Mouse (Mus musculus) limb, embryonic 14.5 days (tissue): ENCODE data around the gene Gpd1l. TPM values are rescaled to one million over a fixed set of nuclear protein-coding genes. Genes with fewer than 3 reads are reported as not detected.
A peak's percentile ranks its signal among the peaks of the same experiment; 100 is the strongest.

Source experiments
- ATAC-seq: fragments of 200-750 bp; cut with Nextera tagmentation; 2 replicates; pipeline ENCODE4 v1.8.0; 2017; ENCODE audit warnings: low read depth, moderate number of reproducible peaks, moderate TSS enrichment; ENCODE audit not compliant: low FRiP score
- DNase-seq: peaks from one replicate; pipeline ENCODE4 v3.0.0-alpha.2; 2015; ENCODE audit warnings: low spot score
- H3K27ac ChIP-seq: fragments of 300-500 bp; sonication (generic); replicated peaks from 2 replicates; pipeline ENCODE4 v1.5.1; 2014; ENCODE audit warnings: low read depth, mild to moderate bottlenecking, low read length, moderate library complexity, mixed read lengths
- H3K27me3 ChIP-seq: fragments of 300-500 bp; sonication (generic); 2 replicates; pipeline ENCODE4 v1.6.1; 2014; ENCODE audit warnings: low read length, mixed read lengths; ENCODE audit not compliant: control insufficient read depth, insufficient read depth
- H3K36me3 ChIP-seq: fragments of 300-500 bp; sonication (generic); 2 replicates; pipeline ENCODE4 v1.6.1; 2014; ENCODE audit warnings: mild to moderate bottlenecking, low read length, moderate library complexity, mixed read lengths; ENCODE audit not compliant: control insufficient read depth, insufficient read depth
- H3K4me1 ChIP-seq: fragments of 300-500 bp; sonication (generic); 2 replicates; pipeline ENCODE4 v1.6.1; 2014; ENCODE audit warnings: antibody characterized with exemption, low read length, mixed read lengths; ENCODE audit not compliant: control insufficient read depth, insufficient read depth
- H3K4me2 ChIP-seq: fragments of 300-500 bp; sonication (generic); replicated peaks from 2 replicates; pipeline ENCODE4 v1.6.1; 2014; ENCODE audit warnings: low read depth, mild to moderate bottlenecking, low read length, moderate library complexity; ENCODE audit not compliant: severe bottlenecking
- H3K4me3 ChIP-seq: fragments of 300-500 bp; sonication (generic); replicated peaks from 2 replicates; pipeline ENCODE4 v1.5.1; 2014; ENCODE audit warnings: low read length
- H3K9ac ChIP-seq: fragments of 300-500 bp; sonication (generic); 2 replicates; pipeline ENCODE4 v1.6.1; 2014; ENCODE audit warnings: mild to moderate bottlenecking, low read depth, low read length, moderate library complexity; ENCODE audit not compliant: severe bottlenecking
- H3K9me3 ChIP-seq: fragments of 300-500 bp; sonication (generic); 2 replicates; pipeline ENCODE4 v1.6.1; 2016; ENCODE audit warnings: low read length; ENCODE audit not compliant: control insufficient read depth
- POLR2A ChIP-seq: fragments of 200-500 bp; IDR thresholded peaks from 2 replicates; pipeline ENCODE4 v1.8.0; 2012; ENCODE audit warnings: inconsistent platforms, mild to moderate bottlenecking, moderate library complexity, borderline replicate concordance; ENCODE audit not compliant: insufficient read depth, insufficient read length; ENCODE audit errors: extremely low read depth
- WGBS: fragments of 180-500 bp; shearing (Covaris S2); extraction: QIAGEN DNeasy Blood & Tissue Kit; methylation state at CpG from one replicate; pipeline ENCODE4 v1.1.7; 2014; 5-methylcytosine and 5-hydroxymethylcytosine counted together
- polyA plus RNA-seq, 2 experiments: library from polyadenylated mRNA; depleted of rRNA in 1 of 2; stranded (reverse) in 1 of 2; unstranded in 1 of 2; fragments of >200 nt; fragmentation: Nextera tagmentation in 1 of 2; extraction: Ambion mirVana in 1 of 2; gene quantifications; 2 replicates each; pipeline versions ENCODE4 v1.2.1 to v1.2.3; 2012 to 2014

The Gpd1l gene
- polyA plus RNA-seq (2012; rRNA removed) (11.1 and 11.5 TPM in 2 replicates), polyA plus RNA-seq (2014; fragmentation: Nextera tagmentation; extraction: Ambion mirVana) (6.4 and 6.5 TPM in 2 replicates)

GRCm38 (mm10) chr9:114933723-114934171, at the start of gene Gpd1l:
Gene Gpd1l, minus strand, starts transcription at chr9:114933987.
- H3K9me3 ChIP-seq = no peaks in the 10 kb centered on the region
- no peaks in the 10 kb centered on the region for H3K27me3 ChIP-seq
- ATAC-seq (peak; percentile 98), DNase-seq (peak; percentile 95)
- H3K4me2 ChIP-seq = peak within 1 kb of the TSS; percentile 97
- H3K4me1 ChIP-seq = peaks cover 8% of the 10 kb centered on the region
- TF ChIP-seq POLR2A = 0 out of 2 replicates have a peak, but pooled peaks have one; percentile 30
- peak within 1 kb of the TSS; percentile 63; the same call in 1 of the 2 replicates for H3K27ac ChIP-seq
- peak within 1 kb of the TSS; percentile 55 for H3K9ac ChIP-seq
- peak within 1 kb of the TSS; percentile 57 for H3K4me3 ChIP-seq
- H3K36me3 ChIP-seq = no peaks in the 10 kb centered on the region
- under 1% methylated on average over 29 of the region's 30 CpGs for WGBS

- H3K36me3 ChIP-seq = no peaks in the 10 kb centered on the region
- H3K4me3 ChIP-seq = no peak within 1 kb of the TSS
- H3K4me1 ChIP-seq = peaks cover 15% of the 10 kb centered on the region
- ATAC-seq (no peak), DNase-seq (no peak)
- 89% methylated on average over 16 of the region's 16 CpGs for WGBS
- H3K4me2 ChIP-seq = no peak within 1 kb of the TSS
- H3K27ac ChIP-seq = no peak within 1 kb of the TSS
- no peak within 1 kb of the TSS for H3K9ac ChIP-seq
- TF ChIP-seq POLR2A = no peak
- H3K27me3 ChIP-seq = no peaks in the 10 kb centered on the region
- no peaks in the 10 kb centered on the region for H3K9me3 ChIP-seq
Observed at GRCm38 (mm10) chr9:114982689-114983360, 49.0 kb upstream of the Gpd1l start, which contains the start of gene Rps27rt. Gene Rps27rt, minus strand, starts transcription at chr9:114982739.

GRCm38 (mm10) chr9:114979969-114980368, 46.2 kb upstream of the Gpd1l start:
- H3K4me1 ChIP-seq = peaks cover 18% of the 10 kb centered on the region
- H3K4me3 ChIP-seq = 0 out of 2 replicates have a peak overlapping the region, but pooled peaks have one; percentile 80
- WGBS = 44% methylated on average over 6 of the region's 6 CpGs
- no peak for ATAC-seq
- H3K4me2 ChIP-seq = peak overlapping the region; percentile 91
- DNase-seq = no peak
- H3K9me3 ChIP-seq = no peaks in the 10 kb centered on the region
- no peaks in the 10 kb centered on the region for H3K36me3 ChIP-seq
- no peak overlapping the region for H3K9ac ChIP-seq
- TF ChIP-seq POLR2A = no peak
- H3K27me3 ChIP-seq = no peaks in the 10 kb centered on the region
- H3K27ac ChIP-seq = no peak overlapping the region

DNA sequence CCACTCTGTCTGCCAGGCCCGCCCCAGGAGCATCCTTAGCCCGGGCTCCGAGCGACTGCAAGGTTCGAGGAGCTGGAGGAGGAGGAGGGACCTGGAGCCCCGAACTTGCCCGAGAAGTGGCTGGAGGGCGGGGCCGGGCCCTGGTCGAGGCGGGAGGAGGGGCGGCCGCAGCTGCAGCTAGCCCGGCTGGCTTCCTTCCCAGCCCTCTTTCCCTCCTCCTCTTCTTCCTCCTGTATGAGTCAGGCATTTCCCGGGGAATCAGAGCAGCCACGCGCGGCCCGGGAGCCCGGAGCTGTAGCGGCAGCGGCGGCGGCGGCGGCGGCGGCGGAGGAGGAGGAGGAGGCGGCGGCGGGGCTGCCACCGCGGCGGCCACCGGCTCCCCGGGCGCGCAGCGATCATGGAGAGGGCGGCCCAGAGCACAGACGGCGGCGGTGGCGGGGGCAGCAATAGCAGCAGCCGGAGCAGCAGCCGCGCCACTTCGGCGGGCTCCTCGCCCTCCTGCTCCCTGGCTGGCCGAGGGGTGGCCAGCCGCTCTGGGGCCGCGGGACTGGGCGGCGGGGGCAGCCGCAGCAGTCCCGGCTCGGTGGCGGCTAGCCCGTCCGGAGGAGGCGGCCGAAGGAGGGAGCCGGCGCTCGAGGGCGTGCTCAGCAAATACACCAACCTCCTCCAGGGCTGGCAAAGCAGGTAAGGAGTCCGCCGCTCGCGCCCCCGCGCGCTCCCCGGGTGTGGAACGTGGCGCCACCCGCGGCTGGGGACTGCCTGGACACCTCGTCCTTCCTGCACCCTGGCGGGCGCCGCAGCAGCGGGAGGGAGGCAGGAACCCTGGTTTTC, 44.7 kb upstream of the Gpd1l start, which contains the start of gene Osbpl10:
Osbpl10 (plus strand) TSS at position 289 of the 831 bp plus-strand sequence.
- DNase-seq (peak; percentile 84), ATAC-seq (peak; percentile 88)
- TF ChIP-seq POLR2A = no peak
- Histone ChIP-seq H3K27ac (peak within 1 kb of the TSS; percentile 78), H3K36me3 (no peaks in the 10 kb centered on the region), H3K4me3 (peak within 1 kb of the TSS; percentile 80), H3K27me3 (no peaks in the 10 kb centered on the region), H3K9me3 (no peaks in the 10 kb centered on the region), H3K4me1 (peaks cover 18% of the 10 kb centered on the region), H3K9ac (peak within 1 kb of the TSS; percentile 85), H3K4me2 (peak within 1 kb of the TSS; percentile 91)
- WGBS = under 1% methylated on average over 24 of the region's 86 CpGs
